Mouse (Mus musculus) neural tube, embryonic 12.5 days (tissue): ENCODE data around the gene Crispld2. TPM values are rescaled to one million over a fixed set of nuclear protein-coding genes. Genes with fewer than 3 reads are reported as not detected.

Source experiments
- ATAC-seq: fragments of 200-750 bp; cut with Nextera tagmentation; 2 replicates; pipeline ENCODE4 v1.8.0; 2017; ENCODE audit warnings: low read depth, mild to moderate bottlenecking, moderate TSS enrichment, moderate library complexity; ENCODE audit not compliant: low FRiP score
- H3K27ac ChIP-seq: fragments of 300-500 bp; sonication (generic); 2 replicates; pipeline ENCODE4 v1.5.1; 2016
- H3K27me3 ChIP-seq: fragments of 300-500 bp; sonication (generic); replicated peaks from 2 replicates; pipeline ENCODE4 v1.6.1; 2016; ENCODE audit warnings: mild to moderate bottlenecking
- H3K36me3 ChIP-seq: fragments of 300-500 bp; sonication (generic); 2 replicates; pipeline ENCODE4 v1.6.1; 2016; ENCODE audit warnings: mild to moderate bottlenecking
- H3K4me1 ChIP-seq: fragments of 300-500 bp; sonication (generic); 2 replicates; pipeline ENCODE4 v1.6.1; 2016
- H3K4me2 ChIP-seq: fragments of 300-500 bp; sonication (generic); replicated peaks from 2 replicates; pipeline ENCODE4 v1.6.1; 2016; ENCODE audit warnings: mild to moderate bottlenecking
- H3K4me3 ChIP-seq: fragments of 300-500 bp; sonication (generic); 2 replicates; pipeline ENCODE4 v1.5.1; 2016
- H3K9ac ChIP-seq: fragments of 300-500 bp; sonication (generic); 2 replicates; pipeline ENCODE4 v1.6.1; 2016; ENCODE audit warnings: mild to moderate bottlenecking
- H3K9me3 ChIP-seq: fragments of 300-500 bp; sonication (generic); 2 replicates; pipeline ENCODE4 v1.6.1; 2016; ENCODE audit warnings: mild to moderate bottlenecking
- WGBS: fragments of 180-500 bp; shearing (Covaris S2); methylation state at CpG from one replicate; pipeline ENCODE4 v1.1.7; 2016; 5-methylcytosine and 5-hydroxymethylcytosine counted together
- polyA plus RNA-seq: library from polyadenylated mRNA; unstranded; fragments of >200 nt; fragmentation: Nextera tagmentation; extraction: Ambion mirVana; gene quantifications from 2 replicates; pipeline ENCODE4 v1.2.1, GENCODE M21; 2016

Gene Crispld2
- polyA plus RNA-seq, 1 experiment from 2014 or later, result 5.2 TPM

DNA sequence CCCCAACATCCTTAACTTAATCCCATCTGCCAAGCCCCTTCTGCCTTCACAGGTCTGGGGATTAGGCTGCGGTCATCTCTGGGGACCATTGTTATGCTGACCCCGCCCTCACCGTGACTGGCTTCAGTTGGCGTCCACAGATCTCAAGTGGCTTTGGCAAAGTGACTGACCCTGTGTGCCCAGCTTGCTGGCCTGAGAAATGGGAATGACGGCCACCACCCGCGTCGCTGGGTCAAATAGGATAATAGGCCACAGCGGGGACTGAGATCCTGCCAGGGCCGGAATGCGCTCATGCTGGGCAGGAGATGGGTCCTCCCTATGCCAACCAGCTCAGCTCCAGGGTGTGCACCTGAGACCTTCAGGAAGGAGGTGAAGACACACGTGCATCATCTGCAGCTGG, 46.5 kb downstream of the Crispld2 start:
- Histone ChIP-seq H3K4me3 (no peak overlapping the region), H3K4me1 (peaks cover 4% of the 10 kb centered on the region; the same call in 1 of the 2 replicates), H3K4me2 (no peak overlapping the region), H3K27ac (no peak overlapping the region), H3K9ac (no peak overlapping the region), H3K9me3 (no peaks in the 10 kb centered on the region), H3K27me3 (no peaks in the 10 kb centered on the region), H3K36me3 (no peaks in the 10 kb centered on the region)
- ATAC-seq, result no peak
- 94% methylated on average over 12 of the region's 12 CpGs for WGBS

DNA sequence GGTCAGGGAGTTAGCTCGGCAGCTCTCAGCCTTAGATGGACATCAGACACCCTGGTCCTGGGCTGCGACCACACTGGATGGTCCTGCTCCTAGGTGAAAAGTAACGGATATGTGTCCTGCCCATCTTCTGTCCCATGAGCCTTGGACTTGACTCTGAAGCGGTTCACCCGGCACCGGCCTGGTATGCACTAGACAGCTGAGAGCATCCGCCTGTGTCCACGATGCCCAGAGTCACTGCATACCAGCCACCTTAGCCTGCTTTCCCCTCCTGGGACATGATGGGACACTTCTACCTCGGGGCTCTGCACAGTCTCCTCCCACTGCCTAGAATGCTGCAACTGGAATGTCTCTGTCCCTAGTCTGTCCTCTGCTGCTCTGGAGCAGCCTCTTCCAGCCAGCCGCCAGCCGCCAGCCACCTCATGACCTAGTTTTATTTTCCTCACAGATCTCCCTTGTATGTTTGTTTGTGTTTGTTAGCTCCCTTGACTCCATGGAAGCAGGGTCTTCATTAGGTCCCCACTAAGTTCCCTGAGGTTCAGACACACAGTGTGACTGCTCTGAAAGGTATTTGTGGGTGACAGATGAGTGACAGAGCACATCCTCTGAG, 47.2 kb downstream of the Crispld2 start:
- Histone ChIP-seq H3K4me1 (peaks cover 2% of the 10 kb centered on the region; the same call in 1 of the 2 replicates), H3K9me3 (no peaks in the 10 kb centered on the region), H3K4me2 (no peak overlapping the region), H3K27ac (no peak overlapping the region), H3K9ac (no peak overlapping the region), H3K27me3 (no peaks in the 10 kb centered on the region), H3K36me3 (no peaks in the 10 kb centered on the region), H3K4me3 (no peak overlapping the region)
- WGBS, result 82% methylated on average over 11 of the region's 11 CpGs
- no peak for ATAC-seq

DNA sequence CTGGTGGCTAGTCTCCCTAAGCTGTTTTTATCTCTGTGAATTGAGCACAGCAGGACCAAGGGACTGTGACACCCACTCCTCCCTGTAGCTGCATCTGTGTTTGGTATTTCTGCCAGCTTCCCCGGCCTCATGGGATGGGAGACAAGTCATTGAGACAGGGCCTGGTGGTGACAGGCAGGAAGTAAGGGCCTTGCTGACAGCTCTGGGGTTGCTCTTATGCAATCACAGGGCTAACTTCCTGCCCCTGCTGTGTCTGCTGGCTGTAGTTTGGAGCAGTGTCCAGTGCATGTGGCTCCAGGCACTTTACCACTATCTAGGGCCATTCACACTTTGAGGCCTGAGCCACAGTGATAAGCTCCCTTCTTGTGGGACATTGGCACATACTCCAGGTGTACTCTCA, 48.6 kb downstream of the Crispld2 start:
- H3K9me3 ChIP-seq, result no peaks in the 10 kb centered on the region
- no peak overlapping the region for H3K27ac ChIP-seq
- no peak overlapping the region for H3K4me2 ChIP-seq
- no peak overlapping the region for H3K4me3 ChIP-seq
- H3K27me3 ChIP-seq, result no peaks in the 10 kb centered on the region
- H3K36me3 ChIP-seq, result no peaks in the 10 kb centered on the region
- WGBS, result 73% methylated on average over 1 of the region's 1 CpGs
- H3K4me1 ChIP-seq, result no peaks in the 10 kb centered on the region
- no peak for ATAC-seq
- no peak overlapping the region for H3K9ac ChIP-seq

DNA sequence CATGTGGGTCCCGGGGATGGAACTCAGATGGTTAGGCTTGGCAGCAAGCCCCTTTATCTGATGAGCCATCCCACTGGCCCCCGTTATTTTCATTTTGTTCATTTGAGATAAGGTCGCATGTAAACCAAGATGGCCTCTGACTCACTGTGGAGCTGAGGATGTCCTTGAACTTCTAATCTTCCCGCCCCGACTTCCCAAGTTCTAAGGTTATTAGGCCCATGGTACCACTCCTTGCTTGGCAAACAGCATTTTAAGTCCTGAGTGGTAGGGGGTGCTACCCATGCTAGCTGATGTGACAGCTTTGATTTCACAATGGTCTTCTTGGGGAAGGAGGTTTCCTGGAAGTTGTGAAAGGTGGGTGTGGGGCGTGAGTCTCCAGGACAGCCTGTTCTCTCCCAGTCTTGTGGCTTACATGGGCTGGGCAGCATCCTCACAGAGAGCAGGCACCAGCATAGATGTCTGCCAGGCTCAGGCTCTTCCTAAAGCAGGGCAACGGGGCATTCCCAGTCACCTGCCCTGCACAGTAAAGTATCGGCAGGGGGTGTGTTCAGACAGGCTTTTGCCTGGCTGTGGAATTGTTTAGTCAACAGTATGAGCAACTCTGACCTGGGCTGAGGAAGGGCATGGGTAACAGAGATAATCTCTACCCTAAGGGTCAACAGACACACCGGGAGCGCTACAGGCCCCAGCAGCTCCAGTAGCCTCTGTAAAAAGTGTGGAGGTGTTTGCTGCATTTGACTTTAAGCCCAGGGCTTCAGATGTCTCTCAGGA, 50.5 kb downstream of the Crispld2 start:
- WGBS, result 85% methylated on average over 10 of the region's 10 CpGs
- no peak for ATAC-seq

DNA sequence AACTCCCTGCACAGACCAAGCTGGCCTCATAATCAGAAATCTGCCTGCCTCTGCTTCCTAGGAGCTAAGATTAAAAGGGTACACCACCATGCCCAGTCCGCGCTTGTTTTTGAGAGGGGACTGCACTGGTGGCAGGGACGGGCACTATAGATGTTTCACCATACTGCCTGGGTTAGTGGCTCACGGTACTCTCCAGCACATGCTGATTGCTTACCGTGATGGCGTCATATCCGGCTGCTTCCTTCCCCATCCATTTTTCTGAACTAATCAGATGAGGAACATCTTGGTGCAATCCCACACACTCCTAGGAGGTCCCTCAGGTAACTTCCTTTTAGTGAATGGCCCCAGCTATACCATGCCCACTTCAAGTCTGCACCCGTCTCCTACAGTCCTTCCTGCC, 52.7 kb downstream of the Crispld2 start:
- Histone ChIP-seq H3K27ac (no peak overlapping the region), H3K4me3 (no peak overlapping the region), H3K9me3 (no peaks in the 10 kb centered on the region)

More for the DNA sequence above, 50.5 kb downstream of the Crispld2 start:
- no peak overlapping the region for H3K9ac ChIP-seq
- H3K4me2 ChIP-seq, result no peak overlapping the region
- no peaks in the 10 kb centered on the region for H3K9me3 ChIP-seq
- peaks cover 8% of the 10 kb centered on the region; the same call in 1 of the 2 replicates for H3K4me1 ChIP-seq
- no peak overlapping the region for H3K27ac ChIP-seq
- H3K27me3 ChIP-seq, result no peaks in the 10 kb centered on the region
- H3K4me3 ChIP-seq, result no peak overlapping the region
- H3K36me3 ChIP-seq, result no peaks in the 10 kb centered on the region

DNA sequence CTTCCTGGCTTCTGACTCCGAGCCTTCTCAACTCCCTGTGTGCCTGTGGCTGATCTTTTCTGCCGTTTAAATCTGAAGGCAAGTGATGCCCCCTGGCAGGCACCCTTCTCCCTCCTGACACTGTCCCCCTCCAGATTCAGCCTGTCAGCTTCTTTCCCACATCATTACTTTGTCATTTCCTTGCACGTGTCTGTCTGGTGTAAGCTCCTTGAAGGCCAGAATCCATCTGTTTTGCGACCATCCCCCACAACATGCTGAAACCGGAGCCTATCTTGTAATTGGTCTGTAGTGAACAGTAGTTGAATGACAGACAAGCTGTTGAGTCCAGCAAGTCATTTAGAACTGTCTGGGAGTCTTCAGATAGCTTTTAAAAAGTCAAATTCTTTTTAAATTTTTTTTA, 53.2 kb downstream of the Crispld2 start:
- Histone ChIP-seq H3K36me3 (no peaks in the 10 kb centered on the region), H3K9me3 (no peaks in the 10 kb centered on the region), H3K4me1 (peaks cover 8% of the 10 kb centered on the region; the same call in 1 of the 2 replicates), H3K9ac (no peak overlapping the region), H3K4me2 (no peak overlapping the region), H3K4me3 (no peak overlapping the region), H3K27ac (no peak overlapping the region), H3K27me3 (no peaks in the 10 kb centered on the region)
- 67% methylated on average over 5 of the region's 5 CpGs for WGBS
- no peak for ATAC-seq

More for the DNA sequence above, 52.7 kb downstream of the Crispld2 start:
- H3K27me3 ChIP-seq, result no peaks in the 10 kb centered on the region
- H3K4me1 ChIP-seq, result peaks cover 8% of the 10 kb centered on the region; the same call in 1 of the 2 replicates
- no peak overlapping the region for H3K9ac ChIP-seq
- 91% methylated on average over 8 of the region's 8 CpGs for WGBS
- H3K4me2 ChIP-seq, result no peak overlapping the region
- no peak for ATAC-seq
- no peaks in the 10 kb centered on the region for H3K36me3 ChIP-seq

DNA sequence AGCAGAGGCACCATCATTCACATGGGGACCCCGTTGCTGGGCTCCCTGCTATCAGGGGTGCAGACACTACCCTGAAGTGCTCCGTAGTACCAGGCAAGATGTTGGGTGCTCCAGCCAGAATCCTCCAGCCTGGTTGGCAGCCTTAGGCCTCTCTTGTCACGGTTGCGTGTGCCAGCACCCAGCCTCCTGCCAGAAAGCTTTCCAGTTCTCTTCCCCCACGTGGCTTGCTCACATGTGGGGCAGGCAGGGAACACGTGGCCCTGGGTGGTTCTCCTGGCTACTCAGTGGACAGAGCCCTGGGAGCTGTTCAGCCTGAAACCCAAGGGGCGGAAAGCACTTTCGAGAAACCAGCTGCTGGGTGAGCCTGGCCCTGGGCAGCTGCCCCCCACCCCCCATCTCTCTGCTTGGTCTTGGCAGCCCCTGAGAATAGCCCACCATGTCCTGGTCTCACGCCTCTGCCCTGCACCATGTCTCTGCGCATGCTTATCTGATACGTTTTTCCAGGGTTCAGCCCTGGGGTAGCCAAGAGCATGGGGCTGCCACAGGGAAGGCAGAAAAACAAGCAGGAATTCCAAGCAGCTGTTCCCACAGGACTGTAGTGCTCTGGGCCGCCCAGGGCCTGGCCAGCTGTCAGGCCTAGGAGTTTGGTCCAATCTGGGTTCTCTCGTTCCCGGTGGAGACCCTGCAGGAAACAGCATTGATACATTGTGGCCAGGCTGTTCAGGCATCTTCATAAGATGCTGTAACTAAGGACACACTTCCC, 54.2 kb downstream of the Crispld2 start:
- no peak overlapping the region for H3K4me2 ChIP-seq
- WGBS, result 77% methylated on average over 14 of the region's 14 CpGs
- H3K27me3 ChIP-seq, result no peaks in the 10 kb centered on the region
- no peaks in the 10 kb centered on the region for H3K36me3 ChIP-seq
- H3K27ac ChIP-seq, result no peak overlapping the region
- H3K9me3 ChIP-seq, result no peaks in the 10 kb centered on the region
- peaks cover 8% of the 10 kb centered on the region; the same call in 1 of the 2 replicates for H3K4me1 ChIP-seq
- no peak for ATAC-seq
- 0 out of 2 replicates have a peak overlapping the region, but pooled peaks have one; percentile 33 for H3K9ac ChIP-seq
- H3K4me3 ChIP-seq, result no peak overlapping the region

DNA sequence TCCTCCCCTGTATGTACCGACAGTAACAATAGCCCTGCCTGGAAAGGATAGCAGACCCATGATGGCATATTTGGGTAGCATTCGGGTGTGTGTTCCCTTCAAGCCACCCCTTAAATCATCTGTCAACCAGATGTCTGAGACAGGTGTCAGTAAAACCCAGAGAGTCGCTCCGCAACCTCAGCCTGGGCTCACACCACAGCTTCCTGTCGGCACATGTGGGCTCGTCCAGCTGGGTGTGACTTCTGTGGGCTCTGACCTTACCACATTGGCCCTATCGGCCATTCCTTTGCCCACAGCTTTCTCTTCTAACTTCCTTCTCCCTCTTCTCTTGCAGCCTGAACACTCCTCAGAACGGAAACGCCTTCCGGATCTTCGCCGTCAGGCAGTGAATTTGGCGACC, 57.7 kb downstream of the Crispld2 start:
- H3K36me3 ChIP-seq, result no peaks in the 10 kb centered on the region
- 85% methylated on average over 13 of the region's 13 CpGs for WGBS
- no peak overlapping the region for H3K4me2 ChIP-seq
- H3K9ac ChIP-seq, result no peak overlapping the region
- no peak for ATAC-seq
- no peaks in the 10 kb centered on the region for H3K27me3 ChIP-seq
- no peak overlapping the region for H3K27ac ChIP-seq
- H3K9me3 ChIP-seq, result no peaks in the 10 kb centered on the region
- H3K4me1 ChIP-seq, result peaks cover 8% of the 10 kb centered on the region; the same call in 1 of the 2 replicates
- no peak overlapping the region for H3K4me3 ChIP-seq

DNA sequence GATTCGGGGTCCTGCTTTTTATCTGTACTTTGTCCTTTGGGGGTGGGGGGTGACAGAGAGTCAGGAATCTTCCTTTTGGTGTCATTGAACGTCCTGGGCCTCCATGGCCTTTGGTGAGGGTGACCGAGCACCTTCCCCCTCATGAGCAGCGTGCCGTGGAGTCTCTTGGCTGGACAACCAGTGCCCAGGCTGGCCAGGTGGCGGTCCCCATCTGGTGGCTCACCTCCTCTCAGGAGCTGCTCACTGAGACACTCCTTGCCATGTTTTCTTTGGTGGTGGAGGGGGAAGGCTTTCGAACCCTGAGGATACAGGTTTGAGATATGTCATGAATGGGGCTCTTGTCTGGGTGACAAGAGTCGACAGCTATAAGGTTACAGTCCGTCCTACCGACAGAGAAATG, 58.1 kb downstream of the Crispld2 start:
- no peak for ATAC-seq
- H3K27ac ChIP-seq, result no peak overlapping the region
- no peak overlapping the region for H3K4me2 ChIP-seq
- H3K27me3 ChIP-seq, result no peaks in the 10 kb centered on the region
- no peaks in the 10 kb centered on the region for H3K9me3 ChIP-seq
- H3K9ac ChIP-seq, result no peak overlapping the region
- 80% methylated on average over 10 of the region's 10 CpGs for WGBS
- no peak overlapping the region for H3K4me3 ChIP-seq
- peaks cover 8% of the 10 kb centered on the region; the same call in 1 of the 2 replicates for H3K4me1 ChIP-seq
- no peaks in the 10 kb centered on the region for H3K36me3 ChIP-seq

DNA sequence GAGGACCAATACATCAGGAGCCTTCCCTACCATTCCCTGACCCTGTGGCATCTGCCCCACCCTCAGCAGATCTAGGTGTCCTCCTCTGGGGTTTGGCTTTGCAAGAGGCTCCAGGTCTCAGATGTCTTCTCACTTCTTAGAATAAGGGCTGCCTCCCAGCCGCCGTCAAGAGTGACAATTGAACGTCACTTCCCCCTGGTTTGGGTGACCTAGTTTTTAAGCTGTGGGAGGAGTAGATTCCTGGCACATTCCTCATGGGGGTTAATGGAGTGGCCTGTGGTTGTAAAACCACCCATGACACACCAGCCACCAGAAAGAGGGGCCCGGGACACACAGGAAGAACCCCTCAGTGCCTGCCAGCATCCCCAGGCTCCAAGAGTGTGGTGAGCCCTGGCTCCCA, 58.8 kb downstream of the Crispld2 start:
- H3K4me1 ChIP-seq, result peaks cover 7% of the 10 kb centered on the region; the same call in 1 of the 2 replicates
- no peak overlapping the region for H3K27ac ChIP-seq
- no peak overlapping the region for H3K9ac ChIP-seq
- no peaks in the 10 kb centered on the region for H3K27me3 ChIP-seq
- ATAC-seq, result no peak
- H3K4me3 ChIP-seq, result no peak overlapping the region
- no peaks in the 10 kb centered on the region for H3K36me3 ChIP-seq
- H3K9me3 ChIP-seq, result no peaks in the 10 kb centered on the region
- 49% methylated on average over 4 of the region's 4 CpGs for WGBS
- H3K4me2 ChIP-seq, result no peak overlapping the region

DNA sequence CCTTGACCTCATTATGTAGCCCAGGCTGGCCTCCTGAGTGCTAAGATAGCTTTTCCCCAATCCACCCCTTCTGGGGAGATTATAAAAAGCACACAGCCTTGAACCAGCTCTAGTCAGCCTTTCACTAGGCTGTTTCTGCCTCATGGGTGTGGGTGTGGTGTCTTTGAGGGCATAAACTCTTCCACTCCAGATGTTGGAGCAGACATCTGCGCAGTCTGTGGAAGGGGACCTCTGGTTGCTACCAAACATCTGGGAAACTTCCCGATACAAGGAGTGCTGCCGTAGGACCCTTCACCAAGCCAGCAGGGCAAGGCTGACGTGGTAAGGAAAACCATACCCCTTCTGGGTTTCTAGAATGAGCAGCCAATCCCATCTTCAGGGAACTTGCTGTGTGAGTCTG, 59.7 kb downstream of the Crispld2 start:
- no peaks in the 10 kb centered on the region for H3K36me3 ChIP-seq
- H3K27me3 ChIP-seq, result no peaks in the 10 kb centered on the region
- WGBS, result 86% methylated on average over 4 of the region's 4 CpGs
- no peaks in the 10 kb centered on the region for H3K4me1 ChIP-seq
- no peak overlapping the region for H3K27ac ChIP-seq
- no peak overlapping the region for H3K9ac ChIP-seq
- no peak overlapping the region for H3K4me2 ChIP-seq
- no peak for ATAC-seq
- H3K4me3 ChIP-seq, result no peak overlapping the region
- peaks cover 8% of the 10 kb centered on the region; the same call in 1 of the 2 replicates for H3K9me3 ChIP-seq

DNA sequence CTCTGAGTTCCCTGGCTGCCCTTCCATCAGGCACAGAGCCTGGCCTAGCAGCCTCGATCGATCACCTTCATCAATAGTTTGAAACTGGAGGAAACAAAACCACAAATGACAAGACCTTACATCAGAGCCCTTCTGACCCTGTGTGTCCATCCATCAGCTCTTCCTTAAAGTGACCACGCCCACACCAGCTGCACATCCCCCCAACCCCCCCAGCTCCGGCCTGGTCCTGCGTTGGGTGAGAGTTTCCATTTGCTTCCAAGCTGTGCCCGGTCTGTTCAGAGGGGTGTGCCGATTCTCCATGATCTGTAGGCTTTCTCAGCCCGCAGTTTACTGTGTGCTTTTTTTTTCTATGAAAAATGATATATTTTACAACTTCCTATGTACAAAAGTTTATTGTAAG, 60.1 kb downstream of the Crispld2 start:
- H3K9me3 ChIP-seq, result peaks cover 8% of the 10 kb centered on the region; the same call in 1 of the 2 replicates
- H3K27ac ChIP-seq, result no peak overlapping the region
- H3K4me1 ChIP-seq, result no peaks in the 10 kb centered on the region
- no peak overlapping the region for H3K4me3 ChIP-seq
- no peak overlapping the region for H3K9ac ChIP-seq
- H3K27me3 ChIP-seq, result no peaks in the 10 kb centered on the region
- WGBS, result 77% methylated on average over 8 of the region's 8 CpGs
- no peak for ATAC-seq
- no peak overlapping the region for H3K4me2 ChIP-seq
- H3K36me3 ChIP-seq, result no peaks in the 10 kb centered on the region
